Mouse (Mus musculus) cerebellum, postnatal 25 days (tissue): ENCODE measurements around the gene Jup.
"Not testable (repeated sequence)": the region's sequence is repeated elsewhere in the genome, so short reads cannot be mapped to it uniquely, and the experiment has no call there.

Experiments
- DNase-seq, 2 experiments: peaks; one replicate each; pipeline ENCODE4 v3.0.0; 2021; ENCODE audit warnings: mixed read lengths in 2 of 2

Gene Jup

DNA sequence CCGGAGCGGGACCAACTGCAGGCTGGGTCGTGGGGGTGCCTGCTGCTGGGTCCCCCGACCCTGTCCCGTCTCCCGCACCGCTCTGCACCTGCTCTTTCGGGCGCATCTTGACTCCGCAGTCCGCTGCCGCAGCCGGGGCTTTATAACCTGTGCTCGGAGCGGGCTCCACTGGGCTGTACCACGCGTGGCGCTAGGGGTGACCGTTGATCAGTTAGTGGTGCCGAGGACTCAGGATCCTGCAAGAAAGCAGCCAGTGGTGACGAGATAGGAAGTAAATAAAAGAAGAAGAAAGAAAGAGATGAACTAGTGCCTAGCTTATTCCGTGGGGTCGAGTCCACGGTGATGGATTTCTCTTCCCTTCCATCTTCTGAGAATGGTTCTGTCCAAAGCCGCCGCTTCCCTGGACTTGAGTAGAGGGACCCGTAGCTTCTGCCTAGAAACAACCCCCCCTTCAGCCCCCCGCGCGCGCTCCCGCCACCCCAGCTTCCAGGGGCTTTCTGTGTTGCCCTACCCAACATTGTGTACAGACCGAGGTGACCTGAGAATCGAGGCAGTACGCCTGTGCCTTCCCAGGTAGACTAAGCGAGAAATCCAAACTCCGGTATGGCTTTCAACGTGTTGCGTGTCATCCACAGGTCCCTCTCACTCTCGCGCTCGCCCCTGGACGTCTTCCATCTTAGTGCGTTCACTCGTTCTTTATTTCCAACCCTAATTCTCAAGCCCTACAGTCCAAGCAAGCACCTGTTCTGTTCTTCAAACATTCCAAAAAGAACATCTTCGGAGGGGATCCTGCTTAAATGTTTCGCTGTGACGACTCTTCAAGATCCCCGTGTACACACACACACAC lies 41.4 kb downstream of the Jup start, which contains the start of gene Hap1:
Hap1 (minus strand) TSS at position 157 of the 847 bp plus-strand sequence.
- DNase-seq: peak; percentile 88 to 89

DNA sequence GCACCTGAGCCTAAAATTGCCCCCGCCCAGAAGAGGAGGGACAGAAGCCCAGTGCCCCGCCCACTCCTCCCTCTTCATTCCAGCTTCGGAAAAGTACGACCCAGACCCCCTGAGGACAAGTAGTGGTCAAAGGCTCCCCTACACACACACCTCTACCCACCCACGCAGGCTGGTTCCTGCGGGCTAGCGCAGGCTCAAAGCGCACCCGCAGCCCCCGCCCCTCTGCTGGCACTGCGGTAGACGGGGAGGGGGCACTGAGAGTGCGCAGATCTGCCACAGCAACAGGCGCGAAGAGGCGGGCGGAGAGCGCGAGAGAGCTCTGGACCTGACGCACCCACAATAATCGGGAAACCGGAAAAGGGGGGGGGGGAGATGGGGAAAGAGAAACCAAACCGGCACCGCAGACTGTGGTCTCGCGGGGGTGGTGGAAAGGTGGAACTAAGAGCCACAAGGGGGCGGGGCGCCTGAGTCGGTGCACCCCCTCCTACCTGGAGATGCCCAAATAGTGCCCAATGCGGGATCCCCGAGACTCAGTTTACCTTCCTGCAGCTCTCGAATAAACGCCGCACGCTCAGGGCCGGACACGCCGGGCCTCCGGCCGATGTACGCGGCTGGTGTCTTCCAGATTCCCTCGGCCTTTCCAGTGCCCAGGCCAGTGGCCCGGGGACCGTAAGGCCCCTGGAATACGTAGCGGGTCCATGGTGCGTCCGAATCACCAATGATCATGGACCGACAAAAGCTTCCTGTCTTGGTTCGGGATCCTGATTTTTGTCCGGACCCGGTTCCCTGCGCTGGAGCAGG lies 42.2 kb downstream of the Jup start:
- DNase-seq: peak; percentile 45 to 65

DNA sequence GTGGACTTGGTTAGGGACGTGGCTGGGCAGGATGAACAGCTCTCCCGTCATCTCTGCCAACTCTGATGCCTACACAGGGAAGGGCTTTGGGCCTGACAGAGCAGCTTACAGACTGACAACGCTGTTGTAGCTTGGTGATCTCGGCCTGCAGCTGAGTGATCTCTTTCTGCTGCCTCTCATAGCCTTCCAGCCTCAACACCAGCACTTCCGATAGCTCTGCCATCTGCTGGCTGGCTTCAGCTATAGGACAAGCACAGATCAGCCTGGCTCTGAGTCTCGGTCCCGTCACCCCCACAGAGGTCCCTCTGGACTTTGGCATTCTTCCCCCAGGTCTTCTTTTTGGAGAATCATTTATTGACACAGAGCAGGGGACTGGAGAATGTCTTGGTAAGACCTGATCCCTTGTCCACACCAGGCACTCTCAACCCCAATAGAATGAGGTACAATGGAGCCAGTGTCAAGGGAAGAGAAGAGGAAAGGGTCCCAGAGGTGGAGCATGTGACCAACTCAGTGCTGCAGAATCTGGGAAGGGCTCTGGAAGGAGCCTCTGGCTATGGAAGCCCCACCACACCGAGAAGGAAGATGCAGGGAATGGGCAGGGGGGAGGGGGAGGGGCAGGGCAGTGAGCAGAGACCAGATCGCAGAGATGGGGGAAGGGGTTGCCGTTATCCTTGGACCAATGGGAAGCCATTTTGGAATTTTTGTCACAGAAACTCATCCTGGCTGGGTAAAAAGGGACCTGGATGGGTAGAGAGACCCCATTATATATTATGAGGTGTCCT lies 45.3 kb downstream of the Jup start:
- DNase-seq: peak; percentile 57 to 70

DNA sequence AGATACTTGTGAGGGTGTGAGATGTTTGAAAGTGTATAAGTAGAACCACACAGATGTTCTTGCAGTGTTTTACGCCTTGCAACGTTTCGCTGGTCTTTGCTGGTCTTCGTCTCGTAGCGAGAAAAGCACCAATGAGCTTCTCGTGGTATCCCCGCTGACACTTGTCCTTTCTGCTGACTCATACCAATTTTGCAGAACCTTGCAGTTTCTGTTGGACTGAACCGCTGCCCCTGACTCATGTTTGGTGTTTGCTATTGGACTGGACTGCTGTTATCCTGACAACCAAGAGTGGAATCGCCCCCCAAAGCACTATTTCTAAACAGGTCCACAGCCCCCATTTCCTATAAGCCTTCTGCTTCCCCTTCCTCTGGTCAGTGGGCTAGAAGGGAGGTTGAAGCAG lies 53.3 kb downstream of the Jup start:
- no peak for DNase-seq

DNA sequence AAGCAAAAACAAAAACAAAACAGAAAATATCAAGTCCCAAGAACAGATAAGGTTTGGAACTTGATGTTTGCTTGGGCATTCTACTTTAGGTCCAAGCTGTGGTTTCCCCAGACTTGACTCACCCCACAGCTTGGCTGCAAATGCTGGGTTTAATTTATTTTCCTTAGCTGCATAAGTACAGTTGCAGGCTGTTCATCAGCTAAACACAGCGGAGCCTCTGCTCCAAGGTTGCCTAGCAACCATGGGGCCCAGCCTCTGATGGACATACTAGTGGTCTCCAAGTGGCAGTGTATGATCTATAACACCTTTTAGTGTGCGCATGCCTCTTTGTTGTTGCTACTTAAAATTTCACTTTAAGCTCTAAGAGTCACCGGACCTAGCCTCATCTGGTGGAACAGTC lies 61.8 kb downstream of the Jup start:
- DNase-seq: no peak

DNA sequence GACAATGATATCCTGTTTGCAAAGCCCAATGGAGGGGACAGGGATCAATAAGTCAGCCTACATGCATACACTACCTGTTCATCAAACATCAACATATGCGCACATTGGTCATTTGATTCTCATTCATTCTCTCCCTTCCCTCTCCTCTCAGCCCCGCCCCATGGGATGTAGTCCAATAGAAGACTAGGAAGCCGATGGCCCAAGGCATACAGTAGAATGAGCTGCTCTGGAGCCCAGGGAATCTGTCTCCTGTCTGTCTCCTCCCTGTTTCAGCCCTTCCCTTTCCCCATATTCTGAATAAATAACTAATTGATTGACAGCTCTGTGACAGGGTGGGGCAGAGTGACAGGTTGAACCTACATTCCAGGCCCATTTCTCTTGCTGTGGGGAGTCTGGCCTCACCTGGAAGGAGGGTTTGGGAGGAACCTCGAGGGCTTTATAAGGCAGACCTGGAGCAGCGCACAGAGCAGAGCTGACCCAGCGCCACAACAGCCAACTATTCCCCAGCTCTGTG lies 63.6 kb downstream of the Jup start, which contains the start of gene Gast:
Gast (plus strand) TSS at position 464 of the 514 bp plus-strand sequence.
- DNase-seq: no peak

DNA sequence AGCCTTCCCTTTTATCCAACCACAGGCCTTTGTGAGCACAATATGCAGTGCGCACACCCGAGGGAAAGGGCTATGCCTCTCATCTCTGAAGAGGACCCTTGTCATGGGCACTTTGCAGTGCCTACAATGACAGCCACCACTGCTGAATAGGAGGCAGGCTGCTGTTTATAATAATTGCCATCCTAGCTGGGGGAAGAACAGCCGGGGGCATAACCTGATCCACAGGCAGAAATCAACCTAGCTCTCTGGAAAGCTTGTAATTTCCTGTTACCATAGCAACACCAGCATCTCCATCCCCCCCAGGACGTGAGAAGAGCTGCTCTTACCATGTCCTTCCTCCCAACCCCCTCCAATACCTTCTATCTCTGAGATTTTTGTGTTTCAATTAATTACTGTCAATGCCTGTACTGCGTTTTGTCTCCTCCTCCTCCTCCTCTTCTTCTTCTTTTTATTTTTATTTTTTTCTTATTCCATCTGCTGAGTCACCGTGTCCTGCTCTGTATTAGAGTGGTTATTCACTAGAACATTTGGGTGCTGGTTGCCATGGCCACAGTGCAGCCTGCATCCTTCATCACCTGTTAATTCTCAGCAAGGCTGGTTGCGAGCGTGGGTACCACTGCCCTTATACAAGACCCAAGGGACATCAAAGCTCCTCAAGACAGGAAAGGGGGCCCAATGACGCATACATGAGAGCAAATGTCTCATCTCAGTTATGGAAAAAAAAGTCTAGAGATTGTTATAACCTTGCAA lies 64.6 kb downstream of the Jup start:
- DNase-seq: no peak

DNA sequence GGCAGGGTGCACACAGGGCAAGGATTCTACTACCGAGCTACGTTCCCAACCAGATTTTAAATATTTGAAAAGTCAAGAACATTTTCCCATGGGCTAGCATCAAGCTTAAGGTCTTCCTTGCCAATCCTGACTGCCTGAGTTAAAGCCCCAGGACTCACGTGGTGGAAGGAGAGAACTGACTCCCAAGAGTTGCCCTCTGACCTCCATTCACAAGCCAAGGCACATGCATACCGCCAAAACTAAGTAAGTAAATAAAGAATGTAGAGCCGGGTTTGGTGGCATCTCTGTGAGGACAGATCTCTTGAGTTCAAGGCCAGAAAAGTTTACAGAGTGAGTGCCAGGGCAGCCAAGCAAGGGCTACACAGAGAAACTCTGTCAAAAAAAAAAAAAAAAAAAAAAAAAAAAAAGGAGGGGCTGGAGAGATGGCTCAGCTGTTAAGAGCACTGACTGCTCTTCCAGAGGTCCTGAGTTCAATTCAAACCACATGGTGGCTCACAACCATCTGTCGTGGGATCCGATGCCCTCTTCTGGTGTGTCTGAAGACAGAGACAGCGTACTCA lies 66.7 kb downstream of the Jup start:
- DNase-seq: not testable (repeated sequence)

DNA sequence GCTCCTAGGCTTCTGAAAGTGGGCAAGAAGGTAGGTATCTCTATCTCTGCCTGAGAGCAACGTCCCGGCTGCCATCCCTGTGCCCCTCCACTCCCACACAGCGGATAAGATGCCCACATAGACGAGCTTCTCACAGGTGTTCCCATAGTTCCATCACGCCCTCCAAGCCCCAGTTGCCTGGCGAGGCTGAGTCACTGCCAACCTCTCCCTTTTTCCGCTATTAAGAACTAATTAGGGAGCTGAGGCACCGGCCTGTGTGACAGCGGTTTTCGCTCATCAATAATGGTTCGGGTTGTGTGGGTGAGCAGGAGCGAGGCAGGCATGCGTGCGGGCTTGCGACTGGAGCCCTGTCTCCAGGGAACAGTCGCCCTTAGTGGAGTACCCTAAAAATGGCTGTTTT lies 67.3 kb downstream of the Jup start:
- no peak for DNase-seq

DNA sequence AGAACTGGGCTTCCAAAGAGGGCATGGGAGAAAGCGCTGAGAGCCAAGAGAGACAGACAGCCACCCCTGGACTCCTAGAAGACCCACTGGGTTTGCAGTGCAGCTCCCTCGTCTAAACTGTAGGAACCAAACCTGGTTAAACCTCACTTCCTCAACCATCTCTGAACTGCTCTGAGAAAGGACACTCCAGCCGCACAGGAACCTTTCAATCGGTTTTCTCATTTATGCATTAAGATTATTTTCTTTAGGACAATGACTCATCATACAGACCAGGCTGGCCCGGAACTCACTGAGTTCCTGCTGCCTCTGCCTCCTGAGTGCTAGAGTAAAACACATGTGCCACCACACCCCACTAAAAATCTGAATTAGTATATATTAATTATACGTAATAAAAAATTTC lies 69.8 kb downstream of the Jup start:
- no peak for DNase-seq

DNA sequence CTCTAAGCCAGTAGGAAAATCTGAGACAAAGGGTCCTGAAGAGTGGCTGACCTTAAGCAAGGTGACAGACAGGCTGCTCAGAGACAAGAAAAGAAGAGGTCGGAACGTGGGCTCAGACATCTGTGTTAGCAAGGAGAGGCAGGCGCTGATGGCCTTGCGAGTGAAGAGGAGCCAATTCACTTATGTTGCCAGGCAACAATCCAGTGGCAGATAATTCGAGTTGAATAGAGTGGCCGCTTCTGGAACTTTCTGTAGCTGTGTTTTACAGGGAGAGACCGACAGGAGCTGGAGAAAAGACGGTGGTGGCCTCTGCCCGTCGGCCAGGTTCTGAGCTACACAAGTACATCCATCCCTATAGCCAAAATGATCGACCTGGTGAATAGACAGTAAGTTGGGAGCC lies 70.2 kb downstream of the Jup start:
- no peak for DNase-seq

DNA sequence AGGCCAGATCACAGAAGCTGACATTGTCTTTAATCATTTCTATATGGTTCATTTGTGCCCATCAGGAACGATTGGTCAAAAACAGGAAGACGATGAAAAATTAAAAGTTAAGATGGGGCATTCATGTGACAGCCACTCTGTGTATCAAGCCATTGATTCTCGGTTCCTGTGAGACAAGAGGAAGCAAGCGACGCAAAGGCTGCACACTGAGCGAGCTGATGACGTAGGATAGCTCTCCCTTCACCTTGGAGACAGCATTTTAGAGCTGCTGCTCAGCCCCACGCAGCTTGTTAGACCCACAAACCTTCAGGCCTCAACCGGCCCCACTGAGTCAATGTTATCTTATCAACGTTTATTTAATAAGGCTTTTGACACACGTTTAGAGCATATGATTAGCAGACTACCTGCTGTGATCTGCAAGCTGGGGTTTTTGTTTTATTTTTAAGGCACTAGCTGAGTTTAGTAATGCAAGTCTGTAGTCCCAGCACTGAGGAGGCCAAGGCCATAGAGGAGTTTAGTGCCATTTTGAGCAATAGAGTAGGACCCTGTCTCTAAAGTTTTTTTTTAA lies 72.4 kb downstream of the Jup start:
- DNase-seq: no peak

DNA sequence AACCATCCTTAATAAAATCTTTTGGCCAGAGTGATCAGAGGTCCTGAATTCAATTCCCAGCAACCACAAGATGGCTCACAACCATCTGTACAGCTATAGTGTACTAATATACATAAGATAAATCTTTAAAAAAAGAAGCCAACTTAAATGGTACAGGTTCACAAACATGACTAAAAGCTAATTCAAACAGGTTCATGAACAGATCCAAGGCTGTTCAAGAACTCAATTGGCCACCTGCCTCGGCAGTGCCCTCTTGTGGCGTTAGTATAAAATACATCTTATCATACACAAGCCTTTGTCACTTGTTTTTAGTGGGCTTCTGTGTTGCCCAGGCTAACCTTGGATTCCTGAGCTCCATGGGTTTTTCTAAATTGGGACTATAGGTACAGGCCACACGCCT lies 74.0 kb downstream of the Jup start:
- peak; percentile 32 to 72 for DNase-seq

DNA sequence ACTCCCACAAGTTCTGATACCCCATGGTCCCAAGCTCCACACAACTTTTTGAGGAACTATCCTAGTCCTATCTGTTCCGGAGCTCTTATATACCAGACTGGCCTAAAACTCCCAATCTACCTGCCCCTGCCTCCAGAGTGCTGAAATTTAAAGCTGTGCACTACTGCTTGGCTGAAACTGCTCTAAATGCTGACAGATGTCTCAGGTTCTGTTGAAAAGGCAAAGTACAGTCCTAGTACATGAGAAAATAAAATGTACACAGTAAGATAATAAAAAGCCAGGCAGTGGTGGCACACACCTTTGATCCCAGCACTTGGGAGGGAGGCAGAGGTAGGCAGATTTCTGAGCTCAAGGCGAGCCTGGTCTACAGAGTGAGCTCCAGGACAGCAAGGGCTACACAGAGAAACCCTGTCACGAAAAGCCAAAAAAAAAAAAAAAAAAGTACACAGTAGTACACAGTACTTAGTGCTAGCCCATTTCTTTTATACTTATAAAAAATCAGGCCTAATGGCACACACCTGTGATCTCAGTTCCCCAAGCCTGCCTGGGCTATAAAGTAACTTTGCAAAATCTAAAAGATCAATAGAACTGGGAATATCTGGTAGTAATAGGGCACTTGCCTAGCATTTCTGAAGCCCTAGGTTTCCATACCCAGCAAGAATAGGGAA lies 74.8 kb downstream of the Jup start:
- DNase-seq: no peak

DNA sequence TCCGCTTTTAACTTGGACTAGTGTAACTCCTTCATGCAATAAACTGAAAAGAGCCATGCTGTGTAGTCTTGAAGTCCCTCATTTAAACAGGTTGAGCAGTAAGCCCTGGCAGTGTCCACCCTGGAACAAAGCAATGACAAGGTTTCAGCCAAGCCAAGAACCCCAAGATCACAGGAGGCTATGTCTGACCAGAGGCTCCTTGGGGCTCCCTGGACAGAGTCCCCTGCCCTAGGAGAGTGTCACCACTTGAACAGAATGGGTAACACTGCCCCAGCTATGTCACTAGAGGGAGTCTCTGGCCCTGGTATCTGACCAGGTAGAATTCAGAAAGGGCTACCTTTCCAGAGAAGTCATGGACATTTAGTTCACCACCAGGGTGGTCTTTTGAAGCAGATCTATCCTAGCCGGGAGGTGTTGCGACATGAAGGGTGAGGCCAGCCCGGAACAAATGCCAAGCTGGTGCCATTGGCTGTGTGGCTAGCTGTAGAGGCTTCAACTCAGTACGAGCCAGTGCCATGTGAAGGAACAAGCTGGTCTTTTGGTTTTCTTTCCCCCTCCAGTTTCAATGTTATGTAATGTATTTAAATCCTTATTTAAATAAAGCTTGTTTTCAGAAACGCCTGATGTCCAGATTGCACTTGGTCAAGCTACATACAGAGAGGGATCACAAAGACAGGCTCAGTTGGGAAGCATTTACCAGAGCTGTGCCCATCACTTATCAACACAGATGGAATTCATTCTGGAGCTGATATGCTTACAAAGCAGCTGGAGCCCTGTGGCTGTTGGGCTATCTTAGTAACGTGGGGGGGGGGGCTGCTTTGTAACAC lies 75.9 kb downstream of the Jup start:
- peak in 1 of 2 experiments; percentile 29 for DNase-seq

DNA sequence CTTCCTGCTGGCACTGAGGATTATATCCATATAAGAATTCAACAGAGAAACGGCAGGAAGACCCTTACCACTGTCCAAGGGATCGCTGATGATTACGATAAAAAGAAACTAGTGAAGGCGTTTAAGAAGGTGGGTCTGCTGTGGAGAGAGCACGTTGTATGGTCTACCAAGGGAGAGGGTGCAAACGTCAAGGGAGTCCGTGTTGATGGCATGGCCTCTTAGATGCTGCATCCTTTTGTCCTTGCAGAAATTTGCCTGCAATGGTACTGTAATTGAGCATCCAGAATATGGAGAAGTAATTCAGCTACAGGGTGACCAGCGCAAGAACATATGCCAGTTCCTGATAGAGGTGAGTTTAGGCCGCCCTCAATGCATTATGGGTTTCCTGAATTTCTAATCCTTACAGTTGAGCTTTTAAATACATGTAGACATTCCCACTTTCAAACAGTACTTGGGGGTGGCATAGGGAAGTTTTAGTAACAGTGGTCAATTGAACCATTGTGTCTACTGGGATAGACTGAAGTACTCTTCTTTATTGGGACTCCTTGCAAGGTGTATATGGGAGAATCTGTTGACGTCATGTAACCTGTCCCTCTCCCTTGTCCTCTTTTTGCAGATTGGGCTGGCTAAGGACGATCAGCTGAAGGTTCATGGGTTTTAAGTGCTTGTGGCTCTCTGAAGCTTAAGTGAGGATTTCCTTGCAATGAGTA lies 76.7 kb downstream of the Jup start:
- not testable (repeated sequence) for DNase-seq

DNA sequence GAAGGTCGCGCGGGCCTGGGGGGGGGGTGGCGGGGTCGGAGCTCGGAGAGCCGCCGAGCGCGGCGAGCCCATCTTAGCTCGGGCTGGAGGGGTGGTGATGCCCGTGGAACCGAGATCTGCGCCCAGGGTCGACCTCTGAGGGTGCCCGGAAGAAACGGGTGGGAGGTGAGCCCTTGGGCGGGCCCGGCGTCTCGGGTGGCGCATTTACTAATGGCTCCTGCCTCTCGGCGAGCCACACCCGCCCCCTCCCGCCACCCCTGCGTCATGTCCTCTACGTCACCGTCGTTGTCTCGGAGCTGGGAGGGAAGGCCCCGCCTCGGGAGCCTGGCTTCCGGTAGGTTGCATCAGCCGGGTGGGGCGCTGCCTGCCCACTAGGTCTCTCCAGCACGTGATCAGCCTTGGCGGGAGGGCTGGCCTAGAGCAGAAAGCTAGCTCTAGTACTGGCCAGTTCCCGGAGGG lies 77.4 kb downstream of the Jup start:
- peak; percentile 94 to 97 for DNase-seq

DNA sequence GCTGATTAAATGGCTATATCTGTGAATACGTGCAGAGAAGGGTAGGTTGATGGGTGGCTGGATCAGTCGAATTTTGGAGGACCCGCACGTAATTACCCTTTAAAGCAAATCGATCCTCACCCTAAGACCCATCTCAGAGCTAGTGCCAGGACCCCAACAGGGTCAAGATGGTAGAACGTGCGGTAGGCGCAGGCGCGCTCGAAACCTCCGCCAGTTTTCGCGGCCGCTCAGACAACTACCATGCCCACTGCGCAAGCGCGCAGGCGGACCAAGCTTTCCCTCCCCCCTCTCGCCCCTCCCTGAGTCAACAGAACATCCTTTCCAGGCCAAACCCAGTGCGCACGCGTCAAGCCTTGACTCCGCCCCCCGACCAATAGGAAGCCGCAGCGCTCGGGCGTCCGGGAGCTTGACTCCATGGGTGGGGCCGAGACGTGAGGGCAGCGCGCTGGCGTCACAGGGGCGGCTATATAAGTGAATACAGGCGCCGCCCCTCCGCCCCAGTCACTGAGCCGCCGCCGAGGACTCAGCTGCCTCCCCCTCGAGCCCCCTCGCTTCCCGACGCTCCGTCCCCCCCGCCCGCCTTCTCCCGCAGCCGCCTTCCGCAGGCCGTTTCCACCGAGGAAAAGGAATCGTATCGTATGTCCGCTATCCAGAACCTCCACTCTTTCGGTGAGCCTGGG lies 77.9 kb downstream of the Jup start, which contains the start of gene Eif1:
Eif1 (plus strand) TSS at position 394 of the 680 bp plus-strand sequence.
- peak; percentile 100 for DNase-seq
